Mouse (Mus musculus): ENCODE results near the gene 4930469K13Rik. TPM values are rescaled to one million over a fixed set of nuclear protein-coding genes. Genes with fewer than 3 reads are reported as not detected.
"Not testable (repeated sequence)": the region's sequence is repeated elsewhere in the genome, so short reads cannot be mapped to it uniquely, and the experiment has no call there.

Gene 4930469K13Rik
- total RNA-seq (2021) = not detected
- long read RNA-seq, experiment 1 = 0 reads
- long read RNA-seq, experiment 2, partial matches to known transcripts = 0 of 1 reads
- long read RNA-seq, experiment 2, other reads (novel, unspliced or antisense) = 1 of 1 reads

DNA sequence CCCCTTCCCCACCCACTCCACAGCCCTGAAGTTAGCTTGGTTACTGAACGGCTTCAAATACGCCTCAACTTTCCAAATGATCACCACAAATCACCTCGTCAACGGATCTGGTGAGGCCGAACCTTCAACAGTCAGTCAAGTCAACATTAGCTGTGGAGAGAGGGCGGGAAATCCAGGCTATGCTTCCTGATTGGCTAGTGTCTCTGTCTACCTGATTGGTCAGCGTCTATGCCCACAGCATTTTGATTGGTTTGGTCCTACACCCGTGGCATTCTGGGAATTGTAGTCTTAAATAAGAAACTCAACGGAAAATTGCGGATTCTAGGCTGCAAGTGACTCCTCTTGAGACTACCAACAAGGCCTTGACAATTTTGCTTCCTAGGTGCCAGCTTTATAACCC is at the start of gene 4930469K13Rik:
4930469K13Rik (minus strand) TSS at position 133 of the 400 bp plus-strand sequence.
- intact Hi-C loops (cut with DNase I; ENCODE audit: low total_unique reads) = no loop called here
- no peak for DNase-seq

DNA sequence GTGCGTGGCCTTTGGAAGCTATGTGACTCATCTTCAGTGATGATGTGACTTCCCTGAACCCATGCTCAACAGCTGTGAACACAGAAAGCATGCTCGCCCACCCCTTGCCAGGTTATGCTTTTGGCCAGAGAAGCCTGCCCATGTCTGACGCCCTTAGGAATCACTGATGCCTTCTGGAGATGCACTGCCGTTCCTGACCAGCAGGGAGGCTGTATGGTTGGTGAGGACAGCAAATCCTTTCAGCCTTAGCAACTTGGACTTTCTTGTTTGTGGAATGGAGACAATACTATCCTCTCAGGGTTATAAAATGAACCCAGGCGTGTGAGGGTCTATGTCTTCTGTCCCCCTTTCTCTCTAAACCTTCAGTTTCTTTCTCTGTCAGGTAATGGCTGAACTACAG is 48.6 kb upstream of the 4930469K13Rik start:
- intact Hi-C loops (cut with DNase I; ENCODE audit: low total_unique reads) = no loop called here
- no peak for DNase-seq

DNA sequence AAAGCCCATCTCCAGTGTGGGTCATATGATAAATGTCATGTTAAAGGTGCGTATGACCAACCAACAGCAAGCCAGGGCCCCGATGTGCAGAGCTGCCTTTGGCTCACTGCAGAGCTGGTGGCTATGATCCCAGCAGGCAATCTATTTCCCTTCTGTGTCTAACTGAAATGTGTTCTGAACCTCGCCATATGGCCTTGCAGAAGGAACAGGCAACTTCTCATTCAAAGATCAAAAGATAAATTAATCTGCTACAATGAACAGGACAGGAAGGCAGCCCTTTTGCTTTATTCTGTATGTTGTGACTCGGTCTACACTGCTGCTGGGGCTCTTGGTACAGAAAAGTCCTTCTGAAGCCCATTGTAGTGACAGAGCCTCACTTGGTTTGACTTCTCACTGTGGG is 46.1 kb upstream of the 4930469K13Rik start:
- DNase-seq = no peak
- intact Hi-C loops (cut with DNase I; ENCODE audit: low total_unique reads) = no loop called here

DNA sequence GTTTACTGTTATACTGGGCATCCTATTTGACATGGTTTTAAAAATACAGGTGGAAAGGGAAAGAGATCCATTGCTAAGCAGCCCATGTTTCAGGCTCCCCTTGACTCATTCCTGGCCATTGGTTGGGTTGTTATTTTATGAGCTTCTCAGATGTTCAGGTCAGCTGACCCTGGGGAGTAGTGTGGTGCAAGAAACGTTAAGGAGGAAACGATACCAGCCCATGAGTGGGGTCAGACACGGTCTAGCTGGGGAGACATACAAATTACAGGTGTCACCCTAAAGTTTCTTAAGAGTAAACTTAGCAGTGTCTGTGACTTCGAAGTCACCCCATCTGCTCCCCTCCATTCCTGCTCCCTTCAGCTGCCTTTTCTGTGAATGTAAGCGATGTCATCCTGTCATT is 45.6 kb upstream of the 4930469K13Rik start:
- DNase-seq = no peak
- intact Hi-C loops (cut with DNase I; ENCODE audit: low total_unique reads) = no loop called here

DNA sequence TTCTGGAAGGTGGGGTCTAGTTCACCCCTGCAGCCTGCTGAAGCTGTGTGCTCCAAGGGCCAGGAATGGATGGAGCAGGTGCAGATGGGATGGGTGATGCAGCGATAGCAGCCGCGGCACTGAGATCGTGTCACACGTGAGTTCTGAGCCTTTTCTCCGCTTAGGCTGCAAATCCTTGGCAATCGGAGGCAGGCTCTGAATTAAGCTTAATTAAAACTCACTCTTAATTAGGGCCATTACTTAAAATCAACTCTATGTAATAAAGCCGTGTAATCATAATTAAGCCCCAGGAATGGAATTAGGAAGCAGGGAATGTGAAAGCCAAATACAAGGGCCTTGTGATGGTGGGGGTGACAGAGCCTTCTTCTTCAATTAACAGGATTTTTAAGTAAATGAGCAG is 40.9 kb upstream of the 4930469K13Rik start:
- intact Hi-C loops (cut with DNase I; ENCODE audit: low total_unique reads) = no loop called here
- no peak for DNase-seq

DNA sequence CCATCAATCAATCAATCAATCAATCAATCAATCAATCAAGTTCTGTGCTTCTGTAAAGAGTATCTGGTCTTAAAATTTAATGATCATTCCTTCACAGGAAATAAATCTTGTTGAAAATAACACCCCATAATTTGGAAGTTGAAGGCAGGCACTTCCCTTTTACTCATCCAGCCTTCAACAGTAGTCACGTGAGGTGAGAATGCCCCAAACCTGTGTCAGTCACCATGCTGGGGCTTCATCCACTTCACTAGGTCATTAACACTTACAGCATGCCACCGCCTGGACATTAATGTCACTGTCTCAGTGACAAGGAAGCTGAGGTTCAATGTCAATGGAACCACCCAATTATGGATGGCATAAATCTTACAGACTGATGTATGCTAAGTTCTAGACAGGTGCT is 30.1 kb upstream of the 4930469K13Rik start:
- intact Hi-C loops (cut with DNase I; ENCODE audit: low total_unique reads) = no loop called here
- no peak for DNase-seq

DNA sequence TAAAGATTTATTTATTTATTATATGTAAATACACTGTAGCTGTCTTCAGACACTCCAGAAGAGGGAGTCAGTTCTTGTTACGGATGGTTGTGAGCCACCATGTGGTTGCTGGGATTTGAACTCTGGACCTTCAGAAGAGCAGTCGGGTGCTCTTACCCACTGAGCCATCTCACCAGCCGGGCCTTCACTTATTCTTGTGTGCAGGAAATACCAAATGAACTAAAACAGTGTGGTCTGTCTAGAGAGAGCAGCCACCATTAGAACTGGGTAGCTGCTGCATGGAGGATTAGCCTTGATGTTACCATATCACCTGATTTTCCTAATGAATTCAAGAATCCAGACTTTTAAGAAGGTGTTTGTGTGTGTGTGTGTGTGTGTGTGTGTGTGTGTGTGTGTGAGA is 27.4 kb upstream of the 4930469K13Rik start:
- intact Hi-C loops (cut with DNase I; ENCODE audit: low total_unique reads); DNase-seq: not testable (repeated sequence)

DNA sequence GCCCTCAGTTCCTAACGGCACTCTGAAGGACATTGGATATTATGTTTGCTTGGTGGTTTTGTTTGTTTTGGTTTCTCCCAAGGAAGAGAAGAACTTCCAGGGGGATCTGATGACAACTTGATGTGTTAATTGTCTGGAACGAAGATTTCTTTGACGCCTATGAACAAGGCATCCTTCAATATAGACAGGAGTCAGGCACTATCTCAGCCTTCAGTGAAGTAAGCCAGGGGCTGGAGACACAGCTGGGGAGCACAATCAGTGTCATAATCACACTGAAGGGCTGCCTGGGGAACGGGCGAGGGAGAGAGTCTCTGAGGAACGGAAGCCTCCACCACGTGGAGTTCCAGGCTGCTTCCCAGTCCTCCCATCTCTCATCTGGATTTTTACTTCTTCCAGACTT is 26.5 kb upstream of the 4930469K13Rik start:
- intact Hi-C loops (cut with DNase I; ENCODE audit: low total_unique reads) = no loop called here
- no peak for DNase-seq

DNA sequence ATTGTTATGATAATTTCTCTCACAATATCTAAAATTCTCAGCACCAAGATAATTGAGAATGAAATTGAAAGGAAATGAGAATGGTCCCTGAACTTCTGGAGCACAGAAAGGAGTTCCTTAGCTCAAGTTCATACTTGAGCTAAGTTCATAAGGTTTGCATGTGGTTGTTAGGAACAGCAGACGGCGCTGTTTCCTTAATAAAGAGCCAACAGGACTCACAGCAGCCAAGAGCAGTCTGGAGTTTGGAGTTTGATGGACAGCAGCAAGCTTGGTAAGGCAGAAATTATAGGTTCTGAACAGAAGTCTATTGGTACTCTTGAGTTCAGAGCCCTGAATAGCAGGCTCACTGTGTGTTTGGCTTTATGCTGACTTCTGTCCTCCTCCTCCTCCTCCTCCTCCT is 24.8 kb upstream of the 4930469K13Rik start:
- DNase-seq = peak; percentile 15
- intact Hi-C loops (cut with DNase I; ENCODE audit: low total_unique reads) = no loop called here

DNA sequence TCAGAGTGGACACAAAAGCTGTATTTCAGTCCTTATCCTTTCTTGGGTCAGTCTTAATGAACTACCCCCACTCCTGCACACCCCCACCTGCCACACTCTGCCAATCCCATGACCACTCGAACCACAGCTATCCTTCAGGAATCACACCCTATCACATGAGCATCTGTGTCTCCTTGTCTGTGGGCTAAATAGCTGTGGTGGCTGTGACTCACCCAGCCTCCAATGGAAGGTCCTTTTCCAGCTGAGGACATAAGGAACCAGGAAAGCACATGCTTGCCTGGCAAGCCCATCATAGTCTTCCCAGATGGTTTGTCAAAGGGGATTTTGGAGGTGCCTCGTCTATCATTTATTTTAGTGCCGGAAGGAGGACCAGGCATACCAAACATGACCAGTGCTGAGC is 20.0 kb upstream of the 4930469K13Rik start:
- DNase-seq = no peak
- intact Hi-C loops (cut with DNase I; ENCODE audit: low total_unique reads) = no loop called here

DNA sequence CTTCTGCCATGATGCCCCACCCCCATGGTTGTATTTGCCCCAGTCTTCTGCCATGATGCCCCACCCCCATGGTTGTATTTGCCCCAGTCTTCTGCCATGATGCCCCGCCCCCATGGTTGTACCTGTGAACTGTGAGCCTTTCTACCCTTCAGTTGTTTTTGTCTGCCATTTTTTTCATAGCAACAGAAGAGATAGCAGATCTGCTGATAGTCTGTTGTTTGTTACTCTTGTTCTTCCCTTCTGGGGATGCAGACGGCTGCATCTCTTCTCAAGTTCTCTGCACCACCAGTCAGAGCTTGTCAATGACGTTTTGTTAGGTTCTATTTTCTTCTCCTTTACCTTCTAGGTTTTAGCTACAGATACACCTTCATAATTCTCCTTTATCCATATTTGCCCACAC is 19.2 kb upstream of the 4930469K13Rik start:
- intact Hi-C loops (cut with DNase I; ENCODE audit: low total_unique reads) = no loop called here
- no peak for DNase-seq

DNA sequence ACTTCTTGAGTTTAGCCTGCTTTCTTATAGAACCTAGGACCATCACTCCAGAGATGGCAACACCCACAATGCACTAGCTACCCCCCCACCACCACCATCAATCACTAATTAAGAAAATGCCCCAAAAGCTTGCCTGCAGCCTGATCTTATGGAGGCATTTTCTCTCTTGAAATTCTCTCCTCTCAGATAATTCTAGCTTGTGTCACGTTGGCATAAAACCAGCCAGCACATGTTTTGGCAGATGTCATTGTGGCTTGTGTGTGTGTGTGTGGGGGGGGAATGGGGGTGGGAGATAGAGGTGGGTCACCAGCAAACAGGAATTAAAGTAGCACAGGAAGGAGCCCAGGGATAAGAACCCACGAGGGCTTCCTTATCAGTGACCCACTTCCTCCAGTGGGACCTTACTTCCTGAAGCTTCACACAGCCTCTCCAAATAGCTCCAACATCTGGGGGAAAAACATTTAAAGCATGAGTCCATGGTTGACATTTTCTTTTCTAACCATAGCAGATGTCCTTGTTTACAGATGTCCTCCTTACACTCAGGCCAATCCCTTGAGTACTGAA is 18.3 kb upstream of the 4930469K13Rik start:
- intact Hi-C loops (cut with DNase I; ENCODE audit: low total_unique reads) = no loop called here
- no peak for DNase-seq

DNA sequence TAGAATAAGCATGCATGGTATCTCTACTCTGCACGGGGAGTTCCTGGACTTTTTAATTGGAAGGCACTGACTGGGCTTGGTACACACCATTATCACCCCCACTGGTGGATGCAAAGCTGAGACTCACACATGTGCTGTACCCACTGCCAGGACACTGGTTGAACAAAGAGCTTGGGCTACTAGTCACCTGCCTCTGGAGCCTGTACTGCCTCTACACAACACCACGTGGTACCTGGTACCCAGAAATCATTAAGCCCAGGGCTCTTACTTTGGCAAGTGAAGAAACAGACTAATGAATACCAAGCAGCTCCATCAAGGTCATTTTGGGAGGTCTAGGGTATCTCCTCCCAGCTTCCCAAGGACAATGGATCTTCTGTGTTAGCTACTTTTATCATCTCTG is 15.4 kb upstream of the 4930469K13Rik start:
- no peak for DNase-seq
- intact Hi-C loops (cut with DNase I; ENCODE audit: low total_unique reads) = no loop called here

DNA sequence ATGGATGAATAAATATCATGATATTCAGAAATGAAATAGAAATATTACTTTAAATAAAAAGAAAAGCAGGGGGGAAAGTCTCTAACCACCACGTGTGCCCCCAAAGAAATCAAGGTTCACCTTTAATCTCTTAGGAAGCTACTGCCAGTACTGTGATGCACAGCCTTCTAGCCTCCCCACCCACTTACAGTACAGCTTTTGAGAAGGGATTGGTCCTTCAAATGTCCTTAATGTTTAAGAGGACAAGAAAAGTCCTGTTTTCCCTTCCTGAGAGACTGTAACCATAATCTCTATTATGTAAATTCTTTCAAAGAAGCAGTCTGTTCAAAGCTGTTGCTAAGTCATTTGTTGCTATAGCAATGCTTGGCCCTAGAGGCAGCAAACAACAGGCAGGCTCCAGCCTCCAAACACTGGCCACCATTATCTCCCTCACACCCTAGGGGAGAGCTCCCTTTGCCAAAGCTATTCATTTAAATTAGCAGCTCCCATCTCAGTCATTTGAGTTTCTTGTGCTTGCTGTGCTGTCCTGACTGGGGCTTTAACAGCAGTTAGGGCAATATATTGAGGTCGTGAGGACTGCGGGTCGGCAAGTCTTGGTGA is 14.5 kb upstream of the 4930469K13Rik start:
- no peak for DNase-seq
- intact Hi-C loops (cut with DNase I; ENCODE audit: low total_unique reads) = no loop called here

DNA sequence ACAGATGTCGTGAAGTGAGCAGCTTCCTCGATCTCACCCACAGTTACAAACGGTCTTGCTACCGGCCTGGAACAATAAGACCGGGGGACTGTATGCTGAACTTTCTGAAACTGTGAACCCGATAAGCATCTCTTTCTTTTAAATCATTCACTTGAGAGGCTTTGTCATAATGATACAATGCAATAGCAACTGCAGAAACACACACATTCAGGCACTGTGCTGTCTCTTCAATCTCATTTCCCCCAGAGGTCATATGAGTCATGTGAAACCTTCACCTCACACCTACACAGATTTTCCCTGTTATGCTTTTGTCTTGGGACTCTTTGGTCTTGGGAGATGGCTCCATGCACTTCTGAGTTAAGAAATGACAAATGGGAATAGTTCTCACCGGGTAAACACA is 13.6 kb upstream of the 4930469K13Rik start:
- intact Hi-C loops (cut with DNase I; ENCODE audit: low total_unique reads) = no loop called here

DNA sequence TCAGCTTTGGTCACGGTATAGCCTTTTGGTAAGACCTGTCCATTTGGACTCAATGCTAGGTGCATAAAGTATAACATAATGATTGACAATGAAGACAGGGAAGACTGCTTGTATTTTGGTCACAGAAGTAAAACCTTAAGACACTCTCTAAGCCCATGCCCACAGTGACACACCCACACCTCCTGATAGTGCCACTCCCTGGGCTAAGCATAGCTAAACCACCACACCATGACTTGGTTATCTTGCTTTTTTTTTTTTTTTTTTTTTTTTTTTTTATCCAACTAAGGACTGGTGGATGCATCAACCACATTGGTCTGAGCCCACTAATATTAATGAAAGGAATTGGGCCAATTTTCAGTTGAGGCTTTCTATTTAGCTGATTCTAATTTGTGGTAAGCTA is 10.9 kb upstream of the 4930469K13Rik start:
- intact Hi-C loops (cut with DNase I; ENCODE audit: low total_unique reads) = no loop called here
- no peak for DNase-seq

More for the DNA sequence above, 13.6 kb upstream of the 4930469K13Rik start:
- no peak for DNase-seq

DNA sequence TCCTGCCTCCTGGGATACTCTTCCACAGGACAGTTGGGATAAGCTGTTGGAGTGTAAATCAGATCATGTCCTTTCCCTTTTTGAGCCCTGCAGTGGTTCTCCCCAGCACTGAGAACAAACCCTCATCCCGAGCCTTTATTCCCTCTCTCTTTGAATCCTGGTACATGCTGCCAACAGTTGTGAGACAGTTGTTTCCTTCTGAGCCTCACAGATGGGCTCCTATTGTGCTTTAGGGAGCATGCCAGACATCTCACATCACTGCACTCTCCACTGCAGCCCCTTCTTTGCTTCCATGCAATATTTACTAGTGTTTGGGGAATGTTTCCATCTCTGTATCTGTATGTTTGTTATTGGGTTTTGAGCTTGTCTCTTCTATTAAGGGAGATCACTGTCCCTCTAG is 6.6 kb upstream of the 4930469K13Rik start:
- intact Hi-C loops (cut with DNase I; ENCODE audit: low total_unique reads) = no loop called here
- no peak for DNase-seq

DNA sequence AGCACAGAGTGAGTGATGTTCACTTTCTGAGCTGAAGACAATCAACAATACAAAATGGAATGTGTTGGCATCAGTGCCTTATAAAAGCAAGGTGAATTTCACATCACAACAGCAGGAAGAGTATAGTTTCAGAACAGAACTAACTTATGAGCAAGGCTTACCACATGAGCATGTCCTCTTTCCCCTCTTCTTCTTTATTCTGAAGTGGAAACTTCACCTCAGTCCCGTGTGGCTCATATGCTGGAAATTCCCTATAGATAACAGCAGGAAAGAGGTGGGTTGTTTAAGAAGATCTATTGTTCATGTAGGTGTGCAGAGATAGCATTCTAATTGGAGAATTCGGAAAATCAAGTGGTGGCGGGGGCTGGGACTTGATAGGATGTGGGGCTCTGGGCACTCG is 3.5 kb upstream of the 4930469K13Rik start:
- intact Hi-C loops (cut with DNase I; ENCODE audit: low total_unique reads) = no loop called here
- no peak for DNase-seq

DNA sequence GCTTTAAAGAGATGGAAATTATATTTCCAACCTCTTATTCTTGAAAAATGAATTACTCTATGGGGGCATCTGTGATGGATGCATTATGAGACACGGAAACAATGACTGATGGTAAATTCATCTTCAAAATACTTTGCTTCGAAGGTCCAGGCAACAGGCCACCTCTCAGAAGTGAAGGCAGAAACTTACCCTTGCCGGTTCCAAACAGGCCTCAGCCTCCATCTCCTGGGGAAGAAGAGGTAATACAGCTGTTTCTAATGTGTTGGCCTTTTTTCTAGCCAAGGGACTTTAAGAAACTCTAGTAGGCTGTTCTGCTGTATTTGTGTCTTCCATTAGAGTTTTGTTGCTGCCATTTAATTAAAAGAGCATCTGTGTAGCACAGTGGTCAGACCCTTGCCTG is 11.3 kb downstream of the 4930469K13Rik start:
- intact Hi-C loops (cut with DNase I; ENCODE audit: low total_unique reads) = no loop called here
- no peak for DNase-seq

DNA sequence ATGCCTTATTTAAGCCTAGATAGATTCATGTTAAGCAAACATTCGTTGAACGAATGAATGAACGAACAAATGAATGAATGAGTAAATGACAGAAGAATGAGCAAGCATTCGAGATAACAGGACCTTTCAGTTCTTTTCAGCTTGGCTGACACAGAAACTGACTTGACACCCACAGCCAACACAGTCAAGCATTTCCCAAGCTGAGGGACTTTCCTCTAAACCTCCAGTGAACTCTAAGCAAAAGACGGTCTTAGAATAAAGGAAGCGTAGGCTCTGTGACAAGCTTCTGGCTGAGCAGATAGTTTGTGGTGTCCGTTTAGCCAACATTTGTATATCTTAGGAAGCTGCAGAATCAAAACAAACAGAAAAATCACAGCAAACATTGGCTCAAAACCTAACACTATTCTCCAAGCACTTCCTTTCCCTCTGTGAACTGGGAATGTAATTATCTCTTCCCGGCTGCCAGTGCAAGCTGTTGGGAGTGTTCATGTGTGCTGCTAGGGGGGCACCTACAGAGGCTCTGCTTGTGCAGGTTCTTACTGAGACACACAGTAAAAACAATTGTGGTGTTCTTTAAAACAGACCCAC is 12.1 kb downstream of the 4930469K13Rik start:
- intact Hi-C loops (cut with DNase I; ENCODE audit: low total_unique reads) = no loop called here

DNA sequence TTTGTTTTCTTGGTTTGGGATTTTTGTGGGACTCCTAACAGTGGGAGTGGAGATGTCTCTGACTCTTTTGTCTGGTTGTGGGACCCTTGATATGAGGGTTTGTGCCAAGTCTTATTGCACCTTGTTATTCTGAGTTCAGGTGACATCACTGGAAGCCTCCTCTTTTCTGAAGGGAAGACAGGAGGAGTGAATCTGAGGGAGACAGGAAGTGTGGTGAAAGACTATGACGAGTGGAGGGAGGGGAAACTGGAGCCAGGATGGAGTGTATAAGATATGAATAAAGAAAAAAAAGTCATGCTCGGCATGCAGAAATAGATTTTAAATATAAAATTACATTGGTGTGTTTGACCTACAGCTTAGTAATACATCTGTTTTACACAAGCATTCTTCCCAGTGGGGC is 13.7 kb downstream of the 4930469K13Rik start:
- no peak for DNase-seq
- intact Hi-C loops (cut with DNase I; ENCODE audit: low total_unique reads) = no loop called here

More for the DNA sequence above, 12.1 kb downstream of the 4930469K13Rik start:
- DNase-seq = no peak
